Mouse (Mus musculus) layer of hippocampus, postnatal 25 days (tissue): Measurements from ENCODE around the gene B3gnt7. TPM values are rescaled to one million over a fixed set of nuclear protein-coding genes. Genes with fewer than 3 reads are reported as not detected.
"Not testable (repeated sequence)": the region's sequence is repeated elsewhere in the genome, so short reads cannot be mapped to it uniquely, and the experiment has no call there.

Experiments used
- DNase-seq, 2 experiments: peaks; one replicate each; pipeline ENCODE4 v3.0.0; 2022; ENCODE audit warnings: mixed read lengths in 2 of 2, low spot score in 1 of 2; ENCODE audit errors: extremely low spot score in 1 of 2
- total RNA-seq, 2 experiments: library from RNA; stranded (reverse); gene quantifications; 2 replicates each; pipeline ENCODE4 v1.2.3; 2021

B3gnt7 gene
- total RNA-seq, 2 experiments from 2014 or later, result 1.5 to 1.6 TPM

- DNase-seq, result no peak
Measured at GRCm38 (mm10) chr1:86301221-86302091, 1.2 kb upstream of the B3gnt7 start.

GRCm38 (mm10) chr1:86303063-86303872 lies 636 bp downstream of the B3gnt7 start:
- peak; percentile 24 to 38 for DNase-seq

- no peak for DNase-seq
Measured at GRCm38 (mm10) chr1:86303873-86304250, 1.2 kb downstream of the B3gnt7 start.

GRCm38 (mm10) chr1:86306686-86307085 lies 4.1 kb downstream of the B3gnt7 start:
- DNase-seq, result no peak

GRCm38 (mm10) chr1:86307177-86307762 lies 4.6 kb downstream of the B3gnt7 start:
- DNase-seq, result no peak

- DNase-seq, result no peak
Measured at GRCm38 (mm10) chr1:86307871-86308641, 5.4 kb downstream of the B3gnt7 start.

- DNase-seq, result no peak
Measured at GRCm38 (mm10) chr1:86309270-86309833, 6.7 kb downstream of the B3gnt7 start.

GRCm38 (mm10) chr1:86310536-86311310 lies 8.1 kb downstream of the B3gnt7 start:
- DNase-seq, result no peak

- DNase-seq, result no peak
Measured at GRCm38 (mm10) chr1:86311467-86312005, 8.9 kb downstream of the B3gnt7 start.

- DNase-seq, result no peak
Measured at GRCm38 (mm10) chr1:86312269-86312668, 9.6 kb downstream of the B3gnt7 start.

GRCm38 (mm10) chr1:86313096-86313771 lies 10.6 kb downstream of the B3gnt7 start:
- DNase-seq, result no peak

GRCm38 (mm10) chr1:86313772-86314125 lies 11.1 kb downstream of the B3gnt7 start:
- peak in 1 of 2 experiments; percentile 56 for DNase-seq

- no peak for DNase-seq
Measured at GRCm38 (mm10) chr1:86320822-86321413, 18.3 kb downstream of the B3gnt7 start.

- no peak for DNase-seq
Measured at GRCm38 (mm10) chr1:86336330-86336729, 33.7 kb downstream of the B3gnt7 start.

GRCm38 (mm10) chr1:86339156-86339812 lies 36.7 kb downstream of the B3gnt7 start:
- peak; percentile 69 to 95 for DNase-seq

- DNase-seq, result not testable (repeated sequence)
Measured at GRCm38 (mm10) chr1:86341096-86341495, 38.5 kb downstream of the B3gnt7 start.

GRCm38 (mm10) chr1:86342371-86342770 lies 39.7 kb downstream of the B3gnt7 start:
- DNase-seq, result no peak
